Mouse (Mus musculus): Measurements from ENCODE around the gene Gm9780. TPM values are rescaled to one million over a fixed set of nuclear protein-coding genes. Genes with fewer than 3 reads are reported as not detected.

The Gm9780 gene
- total RNA-seq, 4 experiments from 2014 or later: 14.5 to 21.1 (median 17.6) TPM

Other genes starting within 250 kb of the Gm9780 start
- 10 to 100 TPM; 79.8 to 88.1 (median 84.4) TPM for gene Anxa11, start 200.6 kb downstream of the Gm9780 start, total RNA-seq (2022)
- 1 to 10 TPM in 3 of 4 experiments, under 1 TPM in 1; 0.88 to 5.5 (median 3.0) TPM for gene Plac9a, start 139.6 kb downstream of the Gm9780 start, total RNA-seq (2022)
- under 1 TPM in 3 of 4 experiments, not detected in 1; 0.35 to 0.75 (median 0.50) TPM for gene Tmem254a, start 115.0 kb downstream of the Gm9780 start, total RNA-seq (2022)
- gene Cphx1, start 104.4 kb downstream of the Gm9780 start, total RNA-seq (2022): not detected
- under 1 TPM in 1 of 4 experiments, not detected in 3; 0.13 TPM for gene Duxbl1, start 64.1 kb downstream of the Gm9780 start, total RNA-seq (2022)
- 1 to 10 TPM; 1.6 to 7.9 (median 4.6) TPM for gene Tmem254c, start 24.6 kb upstream of the Gm9780 start, total RNA-seq (2022)
- not detected for gene Cphx2, start 38.8 kb upstream of the Gm9780 start, total RNA-seq (2022)
- not detected for gene Cphx3, start 39.6 kb upstream of the Gm9780 start, total RNA-seq (2022)
- gene Duxbl2, start 75.6 kb upstream of the Gm9780 start, total RNA-seq (2022): not detected
- gene Plac9b, start 139.8 kb upstream of the Gm9780 start, total RNA-seq (2022): 10 to 100 TPM; 38.7 to 45.1 (median 43.3) TPM
- 1 to 10 TPM in 3 of 4 experiments, not detected in 1; 2.3 to 3.5 (median 3.2) TPM for gene Tmem254b, start 164.3 kb upstream of the Gm9780 start, total RNA-seq (2022)
- not detected for gene Duxbl3, start 215.3 kb upstream of the Gm9780 start, total RNA-seq (2022)